Mouse (Mus musculus): Measurements from ENCODE around the gene Ntng2. TPM values are rescaled to one million over a fixed set of nuclear protein-coding genes. Genes with fewer than 3 reads are reported as not detected.

Gene Ntng2
- total RNA-seq (2014; rRNA removed) (52.4 and 52.6 TPM in 2 replicates), polyA plus RNA-seq (2015; fragmentation: Nextera tagmentation; extraction: Ambion mirVana) (7.9 and 8.7 TPM in 2 replicates)

DNA sequence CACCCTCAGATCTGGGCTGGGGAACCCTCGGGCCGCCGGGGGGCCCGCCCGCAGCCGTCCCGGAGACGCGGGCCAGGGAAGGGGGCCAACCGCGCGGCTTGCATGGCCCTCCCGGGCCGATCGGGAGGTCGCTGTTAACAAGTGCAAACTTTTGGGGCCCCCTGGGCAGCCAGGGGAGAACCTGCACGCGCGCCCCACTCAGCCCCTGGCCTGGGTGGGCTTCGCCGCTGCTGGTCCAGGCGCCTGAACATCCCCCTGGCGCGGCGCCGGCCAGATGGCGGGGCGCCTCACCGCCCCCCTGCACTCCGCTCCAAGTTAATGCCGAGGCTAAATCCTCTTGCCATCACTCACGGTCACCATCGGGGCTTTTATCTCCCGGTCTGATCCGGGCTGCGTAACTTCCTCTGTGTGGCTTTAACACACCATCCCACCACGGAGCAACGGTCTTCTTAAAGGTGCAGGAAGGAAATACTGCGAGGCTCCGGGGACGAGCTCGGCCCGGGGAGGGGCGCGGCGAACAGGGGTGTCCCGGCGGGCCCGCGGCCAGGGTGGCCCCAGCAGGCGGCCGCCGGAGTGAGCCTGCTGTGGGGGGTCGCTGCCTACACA is at the start of gene Ntng2:
Ntng2 (minus strand) TSS at position 407 of the 606 bp plus-strand sequence.
- Histone ChIP-seq H3K36me3 (ENCODE audit: insufficient read depth, low read length) (no peaks in the 10 kb centered on the region), H3K4me2 (ENCODE audit: low read depth, low read length, poor library complexity, severe bottlenecking) (peak within 1 kb of the TSS; percentile 99), H3K27ac (ENCODE audit: low read depth, low read length) (peak within 1 kb of the TSS; percentile 59), H3K4me1 (ENCODE audit: insufficient read depth, low read length) (peaks cover 17% of the 10 kb centered on the region), H3K4me3 (ENCODE audit: low read depth, low read length) (peak within 1 kb of the TSS; percentile 60), H3K27me3 (ENCODE audit: insufficient read depth, low read length) (peaks cover 15% of the 10 kb centered on the region; the same call in 1 of the 2 replicates), H3K9me3 (ENCODE audit: low read length) (no peaks in the 10 kb centered on the region), H3K9ac (replicated peaks; ENCODE audit: low read length, poor library complexity, severe bottlenecking) (peak within 1 kb of the TSS; percentile 63)
- WGBS: under 1% methylated on average over 43 of the region's 54 CpGs
- peak; percentile 52 for ATAC-seq (ENCODE audit: low FRiP score)
- DNase-seq (ENCODE audit: low spot score): peak; percentile 74
- TF ChIP-seq CTCF (IDR thresholded peaks at IDR 0.05): no peak

DNA sequence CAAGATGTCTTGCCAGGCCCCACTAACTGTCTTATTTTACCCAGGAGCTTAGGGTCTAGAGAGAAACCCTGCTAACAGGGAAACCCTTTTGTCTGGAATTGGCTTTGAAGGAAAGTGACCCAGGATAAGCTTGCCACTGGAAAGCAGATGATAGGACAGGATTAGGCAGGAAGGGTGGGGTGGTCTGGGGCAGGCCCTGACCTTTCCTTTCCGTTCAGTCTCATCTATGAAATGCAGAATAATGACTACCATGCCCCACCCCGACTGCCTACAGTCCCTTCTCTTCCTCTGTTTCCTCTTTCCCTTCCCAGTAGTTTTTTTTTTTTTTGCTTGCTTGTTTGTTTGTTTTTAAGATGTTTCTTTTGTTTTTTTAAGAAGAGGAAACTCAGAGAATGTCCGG is 42.8 kb upstream of the Ntng2 start:
- H3K9ac ChIP-seq (replicated peaks; ENCODE audit: low read length, poor library complexity, severe bottlenecking): no peak overlapping the region
- no peak overlapping the region for H3K4me3 ChIP-seq (ENCODE audit: low read depth, low read length)
- H3K9me3 ChIP-seq (ENCODE audit: low read length): no peaks in the 10 kb centered on the region
- H3K4me1 ChIP-seq (ENCODE audit: insufficient read depth, low read length): no peaks in the 10 kb centered on the region
- TF ChIP-seq CTCF (IDR thresholded peaks at IDR 0.05): no peak
- H3K27me3 ChIP-seq (ENCODE audit: insufficient read depth, low read length): no peaks in the 10 kb centered on the region
- no peak for ATAC-seq (ENCODE audit: low FRiP score)
- DNase-seq (ENCODE audit: low spot score): no peak
- no peaks in the 10 kb centered on the region for H3K36me3 ChIP-seq (ENCODE audit: insufficient read depth, low read length)
- H3K4me2 ChIP-seq (ENCODE audit: low read depth, low read length, poor library complexity, severe bottlenecking): no peak overlapping the region
- no peak overlapping the region for H3K27ac ChIP-seq (ENCODE audit: low read depth, low read length)
- 68% methylated on average over 3 of the region's 3 CpGs for WGBS

DNA sequence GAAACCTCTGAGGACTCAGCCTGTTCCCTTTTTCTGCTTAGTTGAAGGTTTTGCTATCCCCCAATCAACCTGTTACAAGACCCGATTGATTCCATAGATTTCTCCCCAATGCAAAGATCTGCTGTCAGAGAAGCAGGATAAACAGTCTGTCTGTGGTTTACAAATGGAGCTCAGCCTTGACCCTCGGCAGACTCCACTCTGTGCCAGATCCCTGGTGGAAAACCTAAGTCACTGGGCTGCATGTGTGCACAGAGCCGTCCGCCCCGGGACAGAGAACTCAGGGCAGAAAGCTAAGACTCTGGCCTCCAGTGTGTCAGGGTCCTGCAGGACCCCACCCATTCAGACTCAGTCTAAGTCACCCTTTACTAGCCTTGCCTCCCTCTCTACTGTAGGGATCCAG is 34.8 kb upstream of the Ntng2 start:
- DNase-seq (ENCODE audit: low spot score): no peak
- TF ChIP-seq CTCF (IDR thresholded peaks at IDR 0.05): no peak
- H3K9me3 ChIP-seq (ENCODE audit: low read length): no peaks in the 10 kb centered on the region
- no peak for ATAC-seq (ENCODE audit: low FRiP score)
- H3K27me3 ChIP-seq (ENCODE audit: insufficient read depth, low read length): no peaks in the 10 kb centered on the region
- H3K4me1 ChIP-seq (ENCODE audit: insufficient read depth, low read length): no peaks in the 10 kb centered on the region
- H3K36me3 ChIP-seq (ENCODE audit: insufficient read depth, low read length): no peaks in the 10 kb centered on the region
- WGBS: 88% methylated on average over 5 of the region's 5 CpGs
- H3K4me3 ChIP-seq (ENCODE audit: low read depth, low read length): no peak overlapping the region
- no peak overlapping the region for H3K9ac ChIP-seq (replicated peaks; ENCODE audit: low read length, poor library complexity, severe bottlenecking)
- no peak overlapping the region for H3K4me2 ChIP-seq (ENCODE audit: low read depth, low read length, poor library complexity, severe bottlenecking)
- H3K27ac ChIP-seq (ENCODE audit: low read depth, low read length): no peak overlapping the region

DNA sequence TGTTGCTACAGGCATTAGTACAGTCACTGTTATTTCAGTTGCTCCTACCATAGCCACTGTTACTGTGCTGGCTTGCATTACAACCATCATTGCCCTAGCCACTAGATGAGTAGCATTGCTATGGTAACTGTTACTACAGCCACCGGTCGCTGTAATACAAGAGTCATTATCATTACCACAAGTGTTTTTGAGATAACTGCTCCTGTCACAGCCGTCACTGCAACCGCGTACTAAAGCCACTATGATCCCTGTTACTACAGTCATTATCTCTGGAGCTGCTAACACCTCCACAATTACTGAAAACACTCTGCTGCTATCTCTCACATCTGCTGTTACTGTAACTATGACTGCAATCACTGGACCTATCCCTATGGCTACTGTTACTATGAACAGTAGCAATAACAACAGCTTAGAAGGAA is 24.9 kb upstream of the Ntng2 start:
- DNase-seq (ENCODE audit: low spot score): peak; percentile 43
- H3K27ac ChIP-seq (ENCODE audit: low read depth, low read length): no peak overlapping the region

DNA sequence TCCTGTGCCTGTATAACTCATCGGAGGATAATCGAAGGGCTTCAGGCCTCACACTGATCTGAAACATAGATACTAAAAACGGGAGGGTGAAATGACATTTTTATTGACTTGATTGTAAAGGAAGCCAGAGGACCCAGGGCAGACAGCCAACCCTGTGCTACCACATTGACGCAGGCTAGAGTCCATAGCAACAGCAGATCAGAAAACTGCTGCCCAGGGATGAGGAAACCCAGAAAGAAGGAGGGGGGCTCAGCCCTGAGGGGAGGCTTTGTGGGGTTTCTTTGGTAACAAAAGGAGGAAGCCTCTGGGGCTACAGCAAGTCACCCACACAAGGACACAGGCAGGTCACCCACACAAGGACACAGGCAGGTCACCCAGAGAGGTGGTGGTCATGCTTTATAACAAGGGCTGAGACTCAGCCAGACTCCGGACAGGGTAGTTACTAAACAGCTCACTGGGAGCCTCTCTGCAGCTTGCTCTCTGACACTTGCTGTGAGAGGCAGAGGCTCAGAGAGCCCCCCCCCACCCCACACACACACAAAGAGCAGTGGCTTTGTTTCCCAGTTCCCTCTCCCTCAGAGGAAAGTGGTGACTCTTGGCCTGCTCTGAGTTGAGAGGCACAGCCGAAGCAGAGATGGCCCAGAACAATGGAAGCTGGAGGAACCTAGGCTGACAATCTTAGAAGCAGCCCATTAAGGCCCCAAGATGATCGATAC is 19.2 kb upstream of the Ntng2 start:
- no peaks in the 10 kb centered on the region for H3K27me3 ChIP-seq (ENCODE audit: insufficient read depth, low read length)
- no peaks in the 10 kb centered on the region for H3K4me1 ChIP-seq (ENCODE audit: insufficient read depth, low read length)
- H3K4me2 ChIP-seq (ENCODE audit: low read depth, low read length, poor library complexity, severe bottlenecking): no peak overlapping the region
- no peaks in the 10 kb centered on the region for H3K36me3 ChIP-seq (ENCODE audit: insufficient read depth, low read length)
- DNase-seq (ENCODE audit: low spot score) (peak; percentile 71), ATAC-seq (ENCODE audit: low FRiP score) (0 out of 2 replicates have a peak, but pooled peaks have one; percentile 47)
- no peaks in the 10 kb centered on the region for H3K9me3 ChIP-seq (ENCODE audit: low read length)
- no peak for TF ChIP-seq CTCF (IDR thresholded peaks at IDR 0.05)
- no peak overlapping the region for H3K9ac ChIP-seq (replicated peaks; ENCODE audit: low read length, poor library complexity, severe bottlenecking)
- no peak overlapping the region for H3K4me3 ChIP-seq (ENCODE audit: low read depth, low read length)
- 28% methylated on average over 7 of the region's 7 CpGs for WGBS
- H3K27ac ChIP-seq (ENCODE audit: low read depth, low read length): no peak overlapping the region

More for the DNA sequence above, 24.9 kb upstream of the Ntng2 start:
- H3K9ac ChIP-seq (replicated peaks; ENCODE audit: low read length, poor library complexity, severe bottlenecking): no peak overlapping the region
- no peak for ATAC-seq (ENCODE audit: low FRiP score)
- no peaks in the 10 kb centered on the region for H3K9me3 ChIP-seq (ENCODE audit: low read length)
- TF ChIP-seq CTCF (IDR thresholded peaks at IDR 0.05): no peak
- no peaks in the 10 kb centered on the region for H3K27me3 ChIP-seq (ENCODE audit: insufficient read depth, low read length)
- 57% methylated on average over 5 of the region's 5 CpGs for WGBS
- H3K36me3 ChIP-seq (ENCODE audit: insufficient read depth, low read length): no peaks in the 10 kb centered on the region
- H3K4me2 ChIP-seq (ENCODE audit: low read depth, low read length, poor library complexity, severe bottlenecking): no peak overlapping the region
- no peaks in the 10 kb centered on the region for H3K4me1 ChIP-seq (ENCODE audit: insufficient read depth, low read length)
- H3K4me3 ChIP-seq (ENCODE audit: low read depth, low read length): no peak overlapping the region

DNA sequence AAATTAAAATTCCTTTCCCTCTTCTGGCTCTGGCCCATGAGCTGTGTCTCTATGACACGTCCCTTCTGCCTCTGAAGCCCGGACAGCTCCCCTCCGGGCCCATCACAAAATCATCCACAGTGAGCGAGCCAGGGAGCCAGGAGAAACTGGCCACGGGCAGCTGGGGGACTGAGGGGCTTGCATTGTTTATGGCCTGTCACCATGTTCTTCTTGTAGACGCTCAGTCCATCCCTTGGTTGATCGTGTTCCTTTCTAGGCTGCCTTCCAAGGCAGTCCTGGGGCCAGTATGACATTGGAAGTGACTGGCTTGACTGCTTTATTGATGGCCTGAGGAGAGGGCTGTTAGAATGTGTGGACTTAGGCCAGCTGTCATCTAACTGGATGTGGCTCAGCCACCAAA is 18.3 kb upstream of the Ntng2 start:
- H3K9me3 ChIP-seq (ENCODE audit: low read length): no peaks in the 10 kb centered on the region
- no peak for TF ChIP-seq CTCF (IDR thresholded peaks at IDR 0.05)
- DNase-seq (ENCODE audit: low spot score) (peak; percentile 55), ATAC-seq (ENCODE audit: low FRiP score) (no peak)
- H3K4me1 ChIP-seq (ENCODE audit: insufficient read depth, low read length): no peaks in the 10 kb centered on the region
- H3K4me2 ChIP-seq (ENCODE audit: low read depth, low read length, poor library complexity, severe bottlenecking): no peak overlapping the region
- WGBS: 74% methylated on average over 7 of the region's 7 CpGs
- no peak overlapping the region for H3K9ac ChIP-seq (replicated peaks; ENCODE audit: low read length, poor library complexity, severe bottlenecking)
- H3K27me3 ChIP-seq (ENCODE audit: insufficient read depth, low read length): no peaks in the 10 kb centered on the region
- no peaks in the 10 kb centered on the region for H3K36me3 ChIP-seq (ENCODE audit: insufficient read depth, low read length)
- no peak overlapping the region for H3K4me3 ChIP-seq (ENCODE audit: low read depth, low read length)
- H3K27ac ChIP-seq (ENCODE audit: low read depth, low read length): no peak overlapping the region
